Mouse (Mus musculus) stomach, embryonic 16.5 days (tissue): ENCODE measurements at regions not wholly inside any gene's neighbourhood (a gene's known extent, or its start where the extent isn't known, plus 50 kb on each side); places are given as distances from the start of the nearest gene placed in this dataset.

Experiments used
- ATAC-seq: fragments of 200-750 bp; cut with Nextera tagmentation; 2 replicates; pipeline ENCODE4 v1.8.0; 2017; ENCODE audit warnings: moderate number of reproducible peaks, moderate TSS enrichment; ENCODE audit not compliant: insufficient read depth, low FRiP score
- H3K27ac ChIP-seq: fragments of 300-500 bp; sonication (generic); 2 replicates; pipeline ENCODE4 v1.5.1; 2014; ENCODE audit warnings: low read length
- H3K27me3 ChIP-seq: fragments of 300-500 bp; sonication (generic); 2 replicates; pipeline ENCODE4 v1.6.1; 2014; ENCODE audit warnings: low read length, control low read depth, mixed read lengths; ENCODE audit not compliant: control insufficient read depth, insufficient read depth
- H3K36me3 ChIP-seq: fragments of 300-500 bp; sonication (generic); 2 replicates; pipeline ENCODE4 v1.6.1; 2014; ENCODE audit warnings: low read length; ENCODE audit not compliant: control insufficient read depth, insufficient read depth
- H3K4me1 ChIP-seq: fragments of 300-500 bp; sonication (generic); 2 replicates; pipeline ENCODE4 v1.6.1; 2014; ENCODE audit warnings: low read length, control low read depth, mixed read lengths; ENCODE audit not compliant: control insufficient read depth, insufficient read depth
- H3K4me2 ChIP-seq: fragments of 300-500 bp; sonication (generic); 2 replicates; pipeline ENCODE4 v1.6.1; 2014; ENCODE audit warnings: low read depth, low read length, mixed read lengths
- H3K4me3 ChIP-seq: fragments of 300-500 bp; sonication (generic); replicated peaks from 2 replicates; pipeline ENCODE4 v1.5.1; 2014; ENCODE audit warnings: mild to moderate bottlenecking, low read length
- H3K9ac ChIP-seq: fragments of 300-500 bp; sonication (generic); 2 replicates; pipeline ENCODE4 v1.6.1; 2014; ENCODE audit warnings: low read length
- H3K9me3 ChIP-seq: fragments of 300-500 bp; sonication (generic); replicated peaks from 2 replicates; pipeline ENCODE4 v1.6.1; 2016; ENCODE audit warnings: low read length, control low read depth; ENCODE audit not compliant: control insufficient read depth
- WGBS: fragments of 180-500 bp; shearing (Covaris S2); extraction: QIAGEN DNeasy Blood & Tissue Kit; methylation state at CpG from one replicate; pipeline ENCODE4 v1.1.7; 2014; 5-methylcytosine and 5-hydroxymethylcytosine counted together

- Histone ChIP-seq H3K27ac (no peak overlapping the region), H3K36me3 (no peaks in the 10 kb centered on the region), H3K9ac (no peak overlapping the region), H3K27me3 (no peaks in the 10 kb centered on the region), H3K9me3 (no peaks in the 10 kb centered on the region), H3K4me2 (no peak overlapping the region), H3K4me1 (no peaks in the 10 kb centered on the region), H3K4me3 (no peak overlapping the region)
- ATAC-seq, result no peak
- 77% methylated on average over 2 of the region's 2 CpGs for WGBS
Observed at GRCm38 (mm10) chr1:151109333-151109732, 73.0 kb upstream of the Gm47985 start.

- no peak for ATAC-seq
- WGBS, result 70% methylated on average over 4 of the region's 4 CpGs
- Histone ChIP-seq H3K9me3 (no peaks in the 10 kb centered on the region), H3K4me1 (no peaks in the 10 kb centered on the region), H3K4me3 (no peak overlapping the region), H3K27ac (no peak overlapping the region), H3K36me3 (no peaks in the 10 kb centered on the region), H3K27me3 (no peaks in the 10 kb centered on the region), H3K4me2 (no peak overlapping the region), H3K9ac (no peak overlapping the region)
Observed at GRCm38 (mm10) chr1:151110412-151110811, 71.9 kb upstream of the Gm47985 start.

- H3K4me2 ChIP-seq, result no peak overlapping the region
- 28% methylated on average over 6 of the region's 6 CpGs for WGBS
- H3K4me1 ChIP-seq, result no peaks in the 10 kb centered on the region
- no peak overlapping the region for H3K9ac ChIP-seq
- ATAC-seq, result no peak
- H3K27ac ChIP-seq, result no peak overlapping the region
- H3K36me3 ChIP-seq, result no peaks in the 10 kb centered on the region
- H3K9me3 ChIP-seq, result no peaks in the 10 kb centered on the region
- H3K27me3 ChIP-seq, result no peaks in the 10 kb centered on the region
- H3K4me3 ChIP-seq, result no peak overlapping the region
Observed at GRCm38 (mm10) chr1:151111683-151112082, 70.7 kb upstream of the Gm47985 start.

GRCm38 (mm10) chr1:151112390-151112789 is 69.9 kb upstream of the Gm47985 start:
- H3K4me2 ChIP-seq, result no peak overlapping the region
- H3K27ac ChIP-seq, result no peak overlapping the region
- H3K9ac ChIP-seq, result no peak overlapping the region
- ATAC-seq, result no peak
- H3K36me3 ChIP-seq, result no peaks in the 10 kb centered on the region
- no peaks in the 10 kb centered on the region for H3K4me1 ChIP-seq
- H3K4me3 ChIP-seq, result no peak overlapping the region
- H3K9me3 ChIP-seq, result no peaks in the 10 kb centered on the region
- H3K27me3 ChIP-seq, result no peaks in the 10 kb centered on the region
- WGBS, result 20% methylated on average over 2 of the region's 2 CpGs

- H3K36me3 ChIP-seq, result no peaks in the 10 kb centered on the region
- ATAC-seq, result no peak
- 66% methylated on average over 2 of the region's 2 CpGs for WGBS
Observed at GRCm38 (mm10) chr1:151113199-151113598, 69.1 kb upstream of the Gm47985 start.

GRCm38 (mm10) chr1:151118530-151118929 is 63.8 kb upstream of the Gm47985 start:
- Histone ChIP-seq H3K4me3 (no peak overlapping the region), H3K36me3 (no peaks in the 10 kb centered on the region), H3K4me1 (no peaks in the 10 kb centered on the region), H3K27ac (no peak overlapping the region), H3K9me3 (no peaks in the 10 kb centered on the region), H3K4me2 (no peak overlapping the region), H3K9ac (no peak overlapping the region), H3K27me3 (no peaks in the 10 kb centered on the region)
- 58% methylated on average over 4 of the region's 4 CpGs for WGBS
- ATAC-seq, result no peak

More at GRCm38 (mm10) chr1:151113199-151113598, 69.1 kb upstream of the Gm47985 start:
- Histone ChIP-seq H3K9me3 (no peaks in the 10 kb centered on the region), H3K27me3 (no peaks in the 10 kb centered on the region), H3K4me3 (no peak overlapping the region), H3K27ac (no peak overlapping the region), H3K4me1 (no peaks in the 10 kb centered on the region), H3K9ac (no peak overlapping the region), H3K4me2 (no peak overlapping the region)

GRCm38 (mm10) chr1:151118982-151119381 is 63.4 kb upstream of the Gm47985 start:
- Histone ChIP-seq H3K27ac (no peak overlapping the region), H3K4me3 (no peak overlapping the region), H3K4me1 (no peaks in the 10 kb centered on the region), H3K9me3 (no peaks in the 10 kb centered on the region), H3K4me2 (no peak overlapping the region), H3K36me3 (no peaks in the 10 kb centered on the region), H3K27me3 (no peaks in the 10 kb centered on the region), H3K9ac (no peak overlapping the region)
- 79% methylated on average over 4 of the region's 4 CpGs for WGBS
- ATAC-seq, result no peak

GRCm38 (mm10) chr1:151119566-151119965 is 62.8 kb upstream of the Gm47985 start:
- no peaks in the 10 kb centered on the region for H3K9me3 ChIP-seq
- WGBS, result 69% methylated on average over 7 of the region's 7 CpGs
- no peak for ATAC-seq
- H3K4me1 ChIP-seq, result no peaks in the 10 kb centered on the region
- H3K4me3 ChIP-seq, result no peak overlapping the region
- no peaks in the 10 kb centered on the region for H3K27me3 ChIP-seq
- H3K27ac ChIP-seq, result no peak overlapping the region
- H3K9ac ChIP-seq, result no peak overlapping the region
- H3K36me3 ChIP-seq, result no peaks in the 10 kb centered on the region
- H3K4me2 ChIP-seq, result no peak overlapping the region

GRCm38 (mm10) chr1:151121686-151122085 is 60.7 kb upstream of the Gm47985 start:
- H3K27me3 ChIP-seq, result no peaks in the 10 kb centered on the region

GRCm38 (mm10) chr1:151123964-151124363 is 58.4 kb upstream of the Gm47985 start:
- no peaks in the 10 kb centered on the region for H3K4me1 ChIP-seq
- H3K27ac ChIP-seq, result no peak overlapping the region
- H3K9ac ChIP-seq, result no peak overlapping the region
- 82% methylated on average over 7 of the region's 7 CpGs for WGBS
- no peaks in the 10 kb centered on the region for H3K36me3 ChIP-seq
- no peak overlapping the region for H3K4me3 ChIP-seq
- H3K9me3 ChIP-seq, result no peaks in the 10 kb centered on the region
- H3K27me3 ChIP-seq, result no peaks in the 10 kb centered on the region
- H3K4me2 ChIP-seq, result no peak overlapping the region
- no peak for ATAC-seq

More at GRCm38 (mm10) chr1:151121686-151122085, 60.7 kb upstream of the Gm47985 start:
- no peak overlapping the region for H3K4me2 ChIP-seq
- ATAC-seq, result no peak
- H3K36me3 ChIP-seq, result no peaks in the 10 kb centered on the region
- no peaks in the 10 kb centered on the region for H3K9me3 ChIP-seq
- no peaks in the 10 kb centered on the region for H3K4me1 ChIP-seq
- no peak overlapping the region for H3K9ac ChIP-seq
- 90% methylated on average over 2 of the region's 2 CpGs for WGBS
- no peak overlapping the region for H3K4me3 ChIP-seq
- H3K27ac ChIP-seq, result no peak overlapping the region
